Mouse (Mus musculus): ENCODE measurements around the gene Exoc8.

DNA sequence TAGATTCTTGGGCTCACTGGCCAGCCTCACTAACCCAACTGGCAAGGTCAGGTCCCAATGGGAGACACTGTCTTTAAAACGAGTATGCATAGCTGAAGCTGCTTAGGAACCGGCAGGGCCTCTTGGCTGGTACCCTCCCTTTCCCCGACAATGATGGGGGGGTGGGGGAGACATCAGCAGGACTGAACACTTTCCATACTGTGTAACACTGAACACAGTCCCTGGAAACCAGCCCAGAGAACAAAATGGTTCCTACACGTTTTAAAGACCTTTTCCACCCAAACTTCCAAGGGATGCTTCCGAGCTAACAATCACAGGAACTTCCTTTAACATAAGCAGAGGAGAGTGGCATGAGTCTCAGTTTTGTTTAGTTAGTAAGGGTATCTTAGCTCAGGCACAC, 37.6 kb upstream of the Exoc8 start:
- no peak for TF ChIP-seq CTCF (conservative IDR thresholded peaks at IDR 0.05; ENCODE audit: low read length)
- TF ChIP-seq POU5F1 (IDR thresholded peaks at IDR 0.05; ENCODE audit: borderline replicate concordance, low read length), result no peak

Data from E14TG2a.4 (cell line).